Mouse (Mus musculus) MEL (cell line): ENCODE results near the gene Lins1. TPM values are rescaled to one million over a fixed set of nuclear protein-coding genes. Genes with fewer than 3 reads are reported as not detected.

ENCODE experiments used
- DNase-seq: peaks from one replicate; pipeline ENCODE4 v3.0.0; 2011; ENCODE audit warnings: low read depth, low spot score
- H3K27ac ChIP-seq: 2 replicates; pipeline ENCODE4 v1.5.1; 2012; ENCODE audit warnings: low read depth, mild to moderate bottlenecking, control low read depth, low read length, moderate library complexity; ENCODE audit not compliant: control insufficient read depth
- H3K27me3 ChIP-seq, 2 experiments: fragments of 150-350 bp in 1 of 2; sonication (generic) in 1 of 2; 2 replicates each; pipeline ENCODE4 v1.6.1; 2012; ENCODE audit warnings: low read length in 2 of 2, mild to moderate bottlenecking in 2 of 2, improper control_type of control experiment in 1 of 2, moderate library complexity in 1 of 2; ENCODE audit not compliant: insufficient read depth in 2 of 2, control insufficient read depth in 1 of 2
- H3K36me3 ChIP-seq, 2 experiments: 2 replicates each; pipeline ENCODE4 v1.6.1; 2012 to 2014; ENCODE audit warnings: low read length in 2 of 2, improper control_type of control experiment in 1 of 2, inconsistent platforms in 1 of 2, mild to moderate bottlenecking in 1 of 2; ENCODE audit not compliant: insufficient read depth in 2 of 2, control insufficient read depth in 1 of 2
- H3K4me1 ChIP-seq, 2 experiments: fragments of 150-350 bp in 1 of 2; sonication (generic) in 1 of 2; 2 replicates each; pipeline ENCODE4 v1.6.1; 2012; ENCODE audit warnings: low read length in 2 of 2, improper control_type of control experiment in 1 of 2, mild to moderate bottlenecking in 1 of 2; ENCODE audit not compliant: insufficient read depth in 2 of 2, control insufficient read depth in 1 of 2
- H3K4me3 ChIP-seq, 2 experiments: fragments of 150-350 bp in 1 of 2; sonication (generic) in 1 of 2; 2 replicates each; pipeline ENCODE4 v1.5.1; 2012; ENCODE audit warnings: low read depth in 2 of 2, low read length in 2 of 2, mild to moderate bottlenecking in 2 of 2, moderate library complexity in 2 of 2, control low read depth in 1 of 2, improper control_type of control experiment in 1 of 2; ENCODE audit not compliant: control insufficient read depth in 1 of 2, insufficient read depth in 1 of 2
- H3K79me2 ChIP-seq: 2 replicates; pipeline ENCODE4 v1.6.1; 2012; ENCODE audit warnings: mild to moderate bottlenecking, low read length, moderate library complexity; ENCODE audit not compliant: control insufficient read depth, poor library complexity, insufficient read depth
- H3K9ac ChIP-seq: 2 replicates; pipeline ENCODE4 v1.6.1; 2012; ENCODE audit warnings: low read depth, mild to moderate bottlenecking, control low read depth, low read length, moderate library complexity; ENCODE audit not compliant: control insufficient read depth, poor library complexity, severe bottlenecking
- H3K9me3 ChIP-seq: fragments of 150-350 bp; sonication (generic); replicated peaks from 2 replicates; pipeline ENCODE4 v1.6.1; 2012; ENCODE audit warnings: mild to moderate bottlenecking, low read length, improper control_type of control experiment, moderate library complexity; ENCODE audit not compliant: insufficient read depth
- BHLHE40 ChIP-seq: IDR thresholded peaks from 2 replicates; pipeline ENCODE4 v1.6.1; 2012; ENCODE audit warnings: low read depth, mild to moderate bottlenecking, inconsistent platforms, low read length, improper control_type of control experiment, borderline replicate concordance
- EP300 ChIP-seq, 2 experiments: IDR thresholded peaks; 2 replicates each; pipeline ENCODE4 v1.6.1; 2011; ENCODE audit warnings: improper control_type of control experiment in 2 of 2, low read length in 2 of 2, low read depth in 1 of 2, mild to moderate bottlenecking in 1 of 2
- HCFC1 ChIP-seq: IDR thresholded peaks from 2 replicates; pipeline ENCODE4 v1.6.1; 2012; ENCODE audit warnings: low read depth, mild to moderate bottlenecking, inconsistent platforms, low read length, improper control_type of control experiment, moderate library complexity
- MAX ChIP-seq: IDR thresholded peaks from 2 replicates; pipeline ENCODE4 v1.6.1; 2011; ENCODE audit warnings: low read length, improper control_type of control experiment
- MAZ ChIP-seq: IDR thresholded peaks from 2 replicates; pipeline ENCODE4 v1.6.1; 2012; ENCODE audit warnings: low read depth, mild to moderate bottlenecking, inconsistent platforms, low read length, improper control_type of control experiment
- MEF2A ChIP-seq: IDR thresholded peaks from 2 replicates; pipeline ENCODE4 v1.6.1; 2014; ENCODE audit warnings: low read depth, mild to moderate bottlenecking, inconsistent platforms, low read length, improper control_type of control experiment; ENCODE audit not compliant: poor library complexity, insufficient replicate concordance, severe bottlenecking; ENCODE audit errors: extremely low read depth
- MXI1 ChIP-seq: IDR thresholded peaks from 2 replicates; pipeline ENCODE4 v1.6.1; 2011; ENCODE audit warnings: mild to moderate bottlenecking, low read depth, low read length, improper control_type of control experiment
- MYC ChIP-seq: IDR thresholded peaks from 2 replicates; pipeline ENCODE4 v1.6.1; 2011; ENCODE audit warnings: low read depth, mild to moderate bottlenecking, low read length, improper control_type of control experiment, moderate library complexity
- NELFE ChIP-seq: IDR thresholded peaks from 2 replicates; pipeline ENCODE4 v1.6.1; 2011; ENCODE audit warnings: low read depth, low read length, improper control_type of control experiment
- POLR2AphosphoS5 ChIP-seq: IDR thresholded peaks from 2 replicates; pipeline ENCODE4 v1.6.1; 2012; ENCODE audit warnings: low read depth, borderline replicate concordance, mild to moderate bottlenecking, inconsistent platforms, low read length, moderate library complexity, mixed read lengths
- RAD21 ChIP-seq: IDR thresholded peaks from 2 replicates; pipeline ENCODE4 v1.6.1; 2011; ENCODE audit warnings: mild to moderate bottlenecking, low read depth, low read length, improper control_type of control experiment
- TAL1 ChIP-seq: IDR thresholded peaks from 2 replicates; pipeline ENCODE4 v1.6.1; 2012; ENCODE audit warnings: mild to moderate bottlenecking, inconsistent platforms, low read length, moderate library complexity, mixed read lengths
- UBTF ChIP-seq: IDR thresholded peaks from 2 replicates; pipeline ENCODE4 v1.6.1; 2012; ENCODE audit warnings: low read depth, mild to moderate bottlenecking, inconsistent platforms, low read length, improper control_type of control experiment, moderate library complexity, borderline replicate concordance; ENCODE audit not compliant: insufficient read depth
- USF2 ChIP-seq, 2 experiments: IDR thresholded peaks; 2 replicates each; pipeline ENCODE4 v1.6.1; 2011 to 2012; ENCODE audit warnings: improper control_type of control experiment in 2 of 2, low read length in 2 of 2, borderline replicate concordance in 1 of 2, inconsistent platforms in 1 of 2, low read depth in 1 of 2, mild to moderate bottlenecking in 1 of 2; ENCODE audit not compliant: insufficient read depth in 1 of 2
- ZMIZ1 ChIP-seq: IDR thresholded peaks from 2 replicates; pipeline ENCODE4 v1.6.1; 2012; ENCODE audit warnings: low read depth, mild to moderate bottlenecking, inconsistent platforms, low read length, improper control_type of control experiment, moderate library complexity
- ZNF384 ChIP-seq: IDR thresholded peaks from 2 replicates; pipeline ENCODE4 v1.6.1; 2012; ENCODE audit warnings: low read depth, mild to moderate bottlenecking, inconsistent platforms, low read length, improper control_type of control experiment
- polyA plus RNA-seq, 2 experiments: library from polyadenylated mRNA; stranded (reverse) in 1 of 2; unstranded in 1 of 2; fragments of >175 nt in 1 of 2; fragments of >200 nt in 1 of 2; gene quantifications; 2 replicates each; pipeline versions ENCODE4 v1.2.1 to v1.2.4; 2012; ENCODE audit warnings: low replicate concordance in 2 of 2, low read depth in 1 of 2; ENCODE audit not compliant: insufficient read length in 2 of 2, insufficient read depth in 1 of 2, missing spikeins in 1 of 2
- total RNA-seq: library from RNA; depleted of rRNA; stranded (reverse); fragments of 300-350 nt; gene quantifications from 2 replicates; pipeline ENCODE4 v1.2.3, GENCODE M21; 2012

Lins1 gene
- total and polyA plus RNA-seq, 3 experiments, result 9.1 to 14.5 TPM; not detected in 1

DNA sequence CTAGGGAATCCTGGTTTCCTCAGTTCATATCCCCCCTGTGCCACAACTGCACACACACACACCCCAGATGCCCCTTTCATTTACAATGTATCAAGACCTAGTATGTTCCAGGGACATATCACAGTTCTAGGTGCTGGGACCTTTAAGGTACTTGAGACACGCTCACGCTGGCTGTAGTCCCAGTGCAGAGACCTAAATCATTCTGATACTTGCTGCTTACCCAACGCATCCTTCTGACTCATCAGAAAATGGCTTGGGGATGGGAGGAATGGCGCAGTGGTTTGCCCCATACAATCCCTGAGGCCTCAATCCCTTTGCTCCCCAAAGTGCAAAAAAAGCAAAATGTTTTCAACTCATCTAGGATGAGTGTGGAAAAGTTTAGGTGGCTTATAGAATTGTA lies 44.8 kb downstream of the Lins1 start:
- no peak overlapping the region for H3K9ac ChIP-seq
- DNase-seq, result no peak
- H3K36me3 ChIP-seq, result no peaks in the 10 kb centered on the region
- H3K4me1 ChIP-seq, result no peaks in the 10 kb centered on the region
- H3K27me3 ChIP-seq, result no peaks in the 10 kb centered on the region
- no peak overlapping the region for H3K4me3 ChIP-seq
- TF ChIP-seq NELFE (no peak), ZNF384 (no peak), RAD21 (no peak), MYC (no peak), UBTF (no peak), BHLHE40 (no peak), TAL1 (no peak), HCFC1 (no peak), POLR2AphosphoS5 (no peak), MAZ (no peak), MXI1 (no peak), MAX (no peak)
- H3K79me2 ChIP-seq, result no peaks in the 10 kb centered on the region
- no peak overlapping the region for H3K27ac ChIP-seq
- H3K9me3 ChIP-seq, result no peaks in the 10 kb centered on the region

DNA sequence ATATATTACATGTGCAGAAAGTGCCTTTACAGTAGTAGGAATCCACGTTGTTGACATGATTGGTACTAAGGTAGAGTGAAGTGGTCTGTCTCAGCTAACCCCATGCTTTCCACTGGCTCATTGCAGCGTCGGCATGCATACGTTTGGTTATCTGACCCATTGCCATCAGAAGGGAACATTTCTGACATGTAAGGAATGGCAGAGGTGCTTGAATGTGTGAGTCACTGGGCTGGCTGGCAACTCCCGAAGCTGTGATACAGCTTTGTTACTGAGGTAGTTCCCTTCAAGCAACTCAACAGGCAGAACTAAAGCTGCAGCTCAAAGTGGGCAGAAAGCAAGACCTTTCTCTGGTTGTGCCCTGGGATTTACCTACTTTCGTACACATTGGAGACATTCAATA lies 45.3 kb downstream of the Lins1 start:
- no peak for DNase-seq
- Histone ChIP-seq H3K27me3 (no peaks in the 10 kb centered on the region), H3K9me3 (no peaks in the 10 kb centered on the region), H3K36me3 (no peaks in the 10 kb centered on the region), H3K4me3 (no peak overlapping the region), H3K79me2 (no peaks in the 10 kb centered on the region), H3K27ac (no peak overlapping the region), H3K9ac (no peak overlapping the region), H3K4me1 (no peaks in the 10 kb centered on the region)
- TF ChIP-seq MEF2A (no peak), USF2 (IDR thresholded peaks at IDR 0.05; ENCODE audit: borderline replicate concordance in 1 of 2, insufficient read depth in 1 of 2, low read depth in 1 of 2, low read length in 2 of 2) (no peak), POLR2AphosphoS5 (no peak), MAZ (no peak), EP300 (IDR thresholded peaks at IDR 0.05; ENCODE audit: low read depth in 1 of 2, low read length in 2 of 2) (no peak), ZMIZ1 (no peak)
